Mouse (Mus musculus) hindbrain, embryonic 13.5 days (tissue): ENCODE data around the gene Qrfp. TPM values are rescaled to one million over a fixed set of nuclear protein-coding genes. Genes with fewer than 3 reads are reported as not detected.
A peak's percentile ranks its signal among the peaks of the same experiment; 100 is the strongest.

ENCODE experiments used
- ATAC-seq: fragments of 200-750 bp; cut with Nextera tagmentation; 2 replicates; pipeline ENCODE4 v1.8.0; 2017; ENCODE audit warnings: moderate TSS enrichment; ENCODE audit not compliant: low FRiP score
- H3K27ac ChIP-seq: fragments of 300-500 bp; sonication (generic); 2 replicates; pipeline ENCODE4 v1.5.1; 2015; ENCODE audit warnings: inconsistent platforms, mild to moderate bottlenecking, moderate library complexity
- H3K27me3 ChIP-seq: fragments of 300-500 bp; sonication (generic); 2 replicates; pipeline ENCODE4 v1.6.1; 2015; ENCODE audit warnings: mild to moderate bottlenecking, inconsistent platforms
- H3K36me3 ChIP-seq: fragments of 300-500 bp; sonication (generic); 2 replicates; pipeline ENCODE4 v1.6.1; 2015; ENCODE audit warnings: mild to moderate bottlenecking, inconsistent platforms
- H3K4me1 ChIP-seq: fragments of 300-500 bp; sonication (generic); replicated peaks from 2 replicates; pipeline ENCODE4 v1.6.1; 2015; ENCODE audit warnings: inconsistent platforms
- H3K4me2 ChIP-seq: fragments of 300-500 bp; sonication (generic); 2 replicates; pipeline ENCODE4 v1.6.1; 2015; ENCODE audit warnings: inconsistent platforms, mild to moderate bottlenecking, moderate library complexity
- H3K4me3 ChIP-seq: fragments of 300-500 bp; sonication (generic); 2 replicates; pipeline ENCODE4 v1.5.1; 2015; ENCODE audit warnings: mild to moderate bottlenecking, inconsistent platforms
- H3K9ac ChIP-seq: fragments of 300-500 bp; sonication (generic); 2 replicates; pipeline ENCODE4 v1.6.1; 2015; ENCODE audit warnings: mild to moderate bottlenecking, inconsistent platforms
- H3K9me3 ChIP-seq: fragments of 300-500 bp; sonication (generic); 2 replicates; pipeline ENCODE4 v1.6.1; 2016; ENCODE audit warnings: inconsistent platforms
- WGBS: fragments of 180-500 bp; shearing (Covaris S2); methylation state at CpG from one replicate; pipeline ENCODE4 v1.1.7; 2015; 5-methylcytosine and 5-hydroxymethylcytosine counted together
- polyA plus RNA-seq: library from polyadenylated mRNA; unstranded; fragments of >200 nt; fragmentation: Nextera tagmentation; extraction: Ambion mirVana; gene quantifications from 2 replicates; pipeline ENCODE4 v1.2.1, GENCODE M21; 2015

Gene Qrfp
- 0.08 TPM in 1 of 2 replicates, not detected in the other for polyA plus RNA-seq

GRCm38 (mm10) chr2:31810444-31810843 is at the start of gene Qrfp:
TSS of gene Qrfp (minus strand) at chr2:31810580.
- Histone ChIP-seq H3K9me3 (no peaks in the 10 kb centered on the region), H3K9ac (peak within 1 kb of the TSS; percentile 53; the same call in 1 of the 2 replicates), H3K27ac (0 out of 2 replicates have a peak within 1 kb of the TSS, but pooled peaks have one; percentile 27), H3K4me3 (no peak within 1 kb of the TSS), H3K27me3 (peaks cover 32% of the 10 kb centered on the region), H3K36me3 (no peaks in the 10 kb centered on the region), H3K4me2 (no peak within 1 kb of the TSS), H3K4me1 (peaks cover 53% of the 10 kb centered on the region)
- 42% methylated on average over 12 of the region's 12 CpGs for WGBS
- ATAC-seq: no peak

GRCm38 (mm10) chr2:31858500-31858899 is 48.1 kb upstream of the Qrfp start:
- no peak for ATAC-seq
- no peaks in the 10 kb centered on the region for H3K36me3 ChIP-seq
- 15% methylated on average over 12 of the region's 12 CpGs for WGBS
- H3K9me3 ChIP-seq: no peaks in the 10 kb centered on the region
- H3K27me3 ChIP-seq: peaks cover 30% of the 10 kb centered on the region
- H3K4me2 ChIP-seq: no peak overlapping the region
- no peak overlapping the region for H3K27ac ChIP-seq
- H3K4me1 ChIP-seq: peaks cover 41% of the 10 kb centered on the region
- H3K9ac ChIP-seq: peak overlapping the region; percentile 35; the same call in 1 of the 2 replicates
- H3K4me3 ChIP-seq: no peak overlapping the region

GRCm38 (mm10) chr2:31857180-31857579 is 46.8 kb upstream of the Qrfp start:
- H3K4me1 ChIP-seq: peaks cover 41% of the 10 kb centered on the region

GRCm38 (mm10) chr2:31855991-31856390 is 45.6 kb upstream of the Qrfp start:
- no peaks in the 10 kb centered on the region for H3K9me3 ChIP-seq
- 68% methylated on average over 8 of the region's 8 CpGs for WGBS
- H3K9ac ChIP-seq: no peak overlapping the region
- H3K27me3 ChIP-seq: peaks cover 33% of the 10 kb centered on the region
- no peak overlapping the region for H3K4me2 ChIP-seq
- no peaks in the 10 kb centered on the region for H3K36me3 ChIP-seq
- H3K27ac ChIP-seq: no peak overlapping the region
- H3K4me1 ChIP-seq: peaks cover 43% of the 10 kb centered on the region
- no peak for ATAC-seq
- H3K4me3 ChIP-seq: no peak overlapping the region

More at GRCm38 (mm10) chr2:31857180-31857579, 46.8 kb upstream of the Qrfp start:
- Histone ChIP-seq H3K4me2 (no peak overlapping the region), H3K9ac (no peak overlapping the region), H3K9me3 (no peaks in the 10 kb centered on the region), H3K36me3 (no peaks in the 10 kb centered on the region), H3K27me3 (peaks cover 30% of the 10 kb centered on the region), H3K4me3 (no peak overlapping the region), H3K27ac (no peak overlapping the region)
- ATAC-seq: no peak
- WGBS: 55% methylated on average over 6 of the region's 6 CpGs

- no peak for ATAC-seq
- Histone ChIP-seq H3K4me3 (no peak overlapping the region), H3K4me2 (no peak overlapping the region), H3K9me3 (no peaks in the 10 kb centered on the region), H3K9ac (no peak overlapping the region), H3K27me3 (peaks cover 37% of the 10 kb centered on the region), H3K4me1 (peaks cover 33% of the 10 kb centered on the region), H3K36me3 (no peaks in the 10 kb centered on the region), H3K27ac (0 out of 2 replicates have a peak overlapping the region, but pooled peaks have one; percentile 40)
- WGBS: 23% methylated on average over 12 of the region's 12 CpGs
Observed at GRCm38 (mm10) chr2:31850141-31850540, 39.8 kb upstream of the Qrfp start.

GRCm38 (mm10) chr2:31847908-31848307 is 37.5 kb upstream of the Qrfp start:
- H3K4me2 ChIP-seq: no peak overlapping the region
- 20% methylated on average over 6 of the region's 6 CpGs for WGBS
- H3K9me3 ChIP-seq: no peaks in the 10 kb centered on the region
- peaks cover 38% of the 10 kb centered on the region for H3K4me1 ChIP-seq
- no peak overlapping the region for H3K4me3 ChIP-seq
- H3K27me3 ChIP-seq: peaks cover 54% of the 10 kb centered on the region
- H3K36me3 ChIP-seq: no peaks in the 10 kb centered on the region
- no peak for ATAC-seq
- H3K9ac ChIP-seq: no peak overlapping the region
- no peak overlapping the region for H3K27ac ChIP-seq

GRCm38 (mm10) chr2:31846692-31847660 is 36.6 kb upstream of the Qrfp start:
- ATAC-seq: no peak
- H3K27ac ChIP-seq: no peak overlapping the region
- peak overlapping the region; percentile 75 for H3K9ac ChIP-seq
- peak overlapping the region; percentile 91 for H3K4me2 ChIP-seq
- H3K4me1 ChIP-seq: peaks cover 38% of the 10 kb centered on the region
- no peaks in the 10 kb centered on the region for H3K9me3 ChIP-seq
- peaks cover 59% of the 10 kb centered on the region for H3K27me3 ChIP-seq
- 5% methylated on average over 35 of the region's 35 CpGs for WGBS
- peak overlapping the region; percentile 55 for H3K4me3 ChIP-seq
- no peaks in the 10 kb centered on the region for H3K36me3 ChIP-seq

GRCm38 (mm10) chr2:31845896-31846691 is 35.7 kb upstream of the Qrfp start, which contains the start of gene Fibcd1:
TSS of gene Fibcd1 (minus strand) at chr2:31846005.
- peak; percentile 36; the same call in 1 of the 2 replicates for ATAC-seq
- H3K4me3 ChIP-seq: peak within 1 kb of the TSS; percentile 55
- no peaks in the 10 kb centered on the region for H3K36me3 ChIP-seq
- WGBS: under 1% methylated on average over 82 of the region's 88 CpGs
- peak within 1 kb of the TSS; percentile 91 for H3K4me2 ChIP-seq
- no peaks in the 10 kb centered on the region for H3K9me3 ChIP-seq
- H3K27ac ChIP-seq: no peak within 1 kb of the TSS
- H3K27me3 ChIP-seq: peaks cover 63% of the 10 kb centered on the region
- H3K4me1 ChIP-seq: peaks cover 37% of the 10 kb centered on the region
- H3K9ac ChIP-seq: peak within 1 kb of the TSS; percentile 75

GRCm38 (mm10) chr2:31845512-31845895 is 35.1 kb upstream of the Qrfp start:
- ATAC-seq: 0 out of 2 replicates have a peak, but pooled peaks have one; percentile 12
- 2% methylated on average over 26 of the region's 26 CpGs for WGBS
- peak overlapping the region; percentile 91 for H3K4me2 ChIP-seq
- peak overlapping the region; percentile 75 for H3K9ac ChIP-seq
- H3K27ac ChIP-seq: no peak overlapping the region
- no peaks in the 10 kb centered on the region for H3K9me3 ChIP-seq
- H3K4me3 ChIP-seq: peak overlapping the region; percentile 55
- peaks cover 35% of the 10 kb centered on the region for H3K4me1 ChIP-seq
- H3K36me3 ChIP-seq: no peaks in the 10 kb centered on the region
- peaks cover 68% of the 10 kb centered on the region for H3K27me3 ChIP-seq

GRCm38 (mm10) chr2:31844729-31845136 is 34.4 kb upstream of the Qrfp start:
- Histone ChIP-seq H3K9ac (peak overlapping the region; percentile 75; the same call in 1 of the 2 replicates), H3K9me3 (no peaks in the 10 kb centered on the region), H3K27me3 (peaks cover 74% of the 10 kb centered on the region), H3K4me3 (0 out of 2 replicates have a peak overlapping the region, but pooled peaks have one; percentile 55), H3K4me1 (peaks cover 31% of the 10 kb centered on the region), H3K36me3 (no peaks in the 10 kb centered on the region), H3K4me2 (peak overlapping the region; percentile 91), H3K27ac (no peak overlapping the region)
- ATAC-seq: peak; percentile 66
- WGBS: under 1% methylated on average over 10 of the region's 10 CpGs

GRCm38 (mm10) chr2:31838868-31839267 is 28.5 kb upstream of the Qrfp start:
- 50% methylated on average over 1 of the region's 1 CpGs for WGBS

GRCm38 (mm10) chr2:31836985-31837384 is 26.6 kb upstream of the Qrfp start:
- peaks cover 60% of the 10 kb centered on the region for H3K27me3 ChIP-seq
- no peaks in the 10 kb centered on the region for H3K36me3 ChIP-seq
- ATAC-seq: no peak
- H3K4me3 ChIP-seq: no peak overlapping the region
- peaks cover 27% of the 10 kb centered on the region for H3K4me1 ChIP-seq
- H3K9ac ChIP-seq: no peak overlapping the region; the same call in 1 of the 2 replicates
- H3K9me3 ChIP-seq: no peaks in the 10 kb centered on the region
- 0 out of 2 replicates have a peak overlapping the region, but pooled peaks have one; percentile 18 for H3K27ac ChIP-seq
- 26% methylated on average over 6 of the region's 6 CpGs for WGBS
- H3K4me2 ChIP-seq: no peak overlapping the region

More at GRCm38 (mm10) chr2:31838868-31839267, 28.5 kb upstream of the Qrfp start:
- no peak overlapping the region for H3K27ac ChIP-seq
- no peak overlapping the region for H3K9ac ChIP-seq
- no peaks in the 10 kb centered on the region for H3K9me3 ChIP-seq
- no peak overlapping the region for H3K4me3 ChIP-seq
- peaks cover 27% of the 10 kb centered on the region for H3K4me1 ChIP-seq
- H3K36me3 ChIP-seq: no peaks in the 10 kb centered on the region
- H3K4me2 ChIP-seq: no peak overlapping the region
- no peak for ATAC-seq
- H3K27me3 ChIP-seq: peaks cover 64% of the 10 kb centered on the region
